Mouse (Mus musculus) neural tube, embryonic 11.5 days (tissue): ENCODE measurements around the gene Gpr153. TPM values are rescaled to one million over a fixed set of nuclear protein-coding genes. Genes with fewer than 3 reads are reported as not detected.

Source experiments
- ATAC-seq: fragments of 200-750 bp; cut with Nextera tagmentation; 2 replicates; pipeline ENCODE4 v1.8.0; 2017; ENCODE audit warnings: moderate number of reproducible peaks, mild to moderate bottlenecking, moderate TSS enrichment, moderate library complexity; ENCODE audit not compliant: insufficient read depth, low FRiP score, low TSS enrichment
- DNase-seq: peaks from one replicate; pipeline ENCODE4 v3.0.0-alpha.2; 2015; ENCODE audit warnings: low spot score
- H3K27ac ChIP-seq: fragments of 300-500 bp; sonication (generic); 2 replicates; pipeline ENCODE4 v1.5.1; 2014; ENCODE audit warnings: low read depth, mild to moderate bottlenecking, low read length
- H3K27me3 ChIP-seq: fragments of 300-500 bp; sonication (generic); 2 replicates; pipeline ENCODE4 v1.6.1; 2014; ENCODE audit warnings: mild to moderate bottlenecking, low read length, mixed read lengths; ENCODE audit not compliant: control insufficient read depth, insufficient read depth
- H3K36me3 ChIP-seq: fragments of 300-500 bp; sonication (generic); 2 replicates; pipeline ENCODE4 v1.6.1; 2014; ENCODE audit warnings: mild to moderate bottlenecking, low read length, moderate library complexity, mixed read lengths; ENCODE audit not compliant: control insufficient read depth, insufficient read depth
- H3K4me1 ChIP-seq: fragments of 300-500 bp; sonication (generic); 2 replicates; pipeline ENCODE4 v1.6.1; 2014; ENCODE audit warnings: low read length, mixed read lengths; ENCODE audit not compliant: control insufficient read depth, insufficient read depth
- H3K4me2 ChIP-seq: fragments of 300-500 bp; sonication (generic); 2 replicates; pipeline ENCODE4 v1.6.1; 2014; ENCODE audit warnings: low read depth, mild to moderate bottlenecking, moderate library complexity
- H3K4me3 ChIP-seq: fragments of 300-500 bp; sonication (generic); 2 replicates; pipeline ENCODE4 v1.5.1; 2014; ENCODE audit warnings: low read depth, low read length
- H3K9ac ChIP-seq: fragments of 300-500 bp; sonication (generic); 2 replicates; pipeline ENCODE4 v1.6.1; 2014; ENCODE audit warnings: mild to moderate bottlenecking, low read length
- H3K9me3 ChIP-seq: fragments of 300-500 bp; sonication (generic); 2 replicates; pipeline ENCODE4 v1.6.1; 2016; ENCODE audit warnings: low read length; ENCODE audit not compliant: control insufficient read depth
- WGBS: fragments of 180-500 bp; shearing (Covaris S2); extraction: QIAGEN DNeasy Blood & Tissue Kit; methylation state at CpG from one replicate; pipeline ENCODE4 v1.1.7; 2014; 5-methylcytosine and 5-hydroxymethylcytosine counted together
- polyA plus RNA-seq: library from polyadenylated mRNA; unstranded; fragments of >200 nt; fragmentation: Nextera tagmentation; extraction: Ambion mirVana; gene quantifications from 2 replicates; pipeline ENCODE4 v1.2.1, GENCODE M21; 2014

Gpr153 gene
- polyA plus RNA-seq, 1 experiment from 2014 or later: 8.3 TPM

DNA sequence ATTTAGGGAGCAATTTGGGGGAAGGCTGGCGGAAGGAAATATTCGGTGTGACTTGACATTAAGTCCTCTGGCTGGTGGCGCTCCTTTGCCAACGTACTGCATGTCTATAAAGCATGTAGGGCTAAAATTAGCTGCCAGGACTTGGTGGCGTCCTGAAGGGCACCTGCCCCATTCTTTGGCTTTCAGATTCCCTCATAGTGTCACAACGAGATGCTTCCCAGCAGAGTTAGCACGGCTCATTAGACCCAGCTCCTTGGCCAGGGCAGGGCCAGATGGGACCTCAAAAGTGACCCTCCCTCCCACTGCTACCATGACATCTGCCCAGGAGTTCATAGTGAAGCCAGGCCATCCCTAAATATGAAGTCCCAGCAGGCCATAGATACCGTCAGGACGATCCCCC lies 3.4 kb upstream of the Gpr153 start:
- H3K9ac ChIP-seq: no peak overlapping the region
- H3K4me2 ChIP-seq: no peak overlapping the region
- WGBS: 68% methylated on average over 9 of the region's 9 CpGs
- H3K9me3 ChIP-seq: no peaks in the 10 kb centered on the region
- no peak overlapping the region for H3K4me3 ChIP-seq
- no peaks in the 10 kb centered on the region for H3K36me3 ChIP-seq
- ATAC-seq (no peak), DNase-seq (no peak)
- H3K27ac ChIP-seq: no peak overlapping the region
- peaks cover 32% of the 10 kb centered on the region for H3K4me1 ChIP-seq
- H3K27me3 ChIP-seq: peaks cover 18% of the 10 kb centered on the region

DNA sequence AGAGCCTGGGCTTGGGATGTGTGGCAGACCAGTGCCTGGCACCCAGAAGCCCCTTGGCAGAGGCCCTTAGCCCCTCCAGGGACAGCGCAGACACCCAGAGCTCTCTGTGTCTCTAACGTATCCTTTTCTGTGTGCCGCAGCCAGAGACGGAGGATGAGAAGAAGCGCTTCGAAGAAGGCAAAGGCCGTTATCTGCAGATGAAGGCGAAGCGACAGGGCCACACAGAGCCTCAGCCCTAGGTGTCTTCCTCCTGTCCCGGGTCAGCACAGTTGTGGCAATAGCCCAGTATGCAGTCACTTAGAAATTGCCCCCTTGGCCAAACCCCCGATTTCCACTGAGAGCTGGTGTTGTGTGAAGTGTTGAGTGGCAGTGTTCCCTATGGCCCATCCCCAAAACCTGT lies 2.7 kb upstream of the Gpr153 start:
- DNase-seq (no peak), ATAC-seq (no peak)
- H3K27ac ChIP-seq: no peak overlapping the region
- no peak overlapping the region for H3K4me3 ChIP-seq
- H3K9me3 ChIP-seq: no peaks in the 10 kb centered on the region
- H3K9ac ChIP-seq: no peak overlapping the region
- H3K36me3 ChIP-seq: no peaks in the 10 kb centered on the region
- 89% methylated on average over 11 of the region's 11 CpGs for WGBS
- H3K4me1 ChIP-seq: peaks cover 32% of the 10 kb centered on the region
- H3K4me2 ChIP-seq: no peak overlapping the region
- peaks cover 18% of the 10 kb centered on the region for H3K27me3 ChIP-seq

DNA sequence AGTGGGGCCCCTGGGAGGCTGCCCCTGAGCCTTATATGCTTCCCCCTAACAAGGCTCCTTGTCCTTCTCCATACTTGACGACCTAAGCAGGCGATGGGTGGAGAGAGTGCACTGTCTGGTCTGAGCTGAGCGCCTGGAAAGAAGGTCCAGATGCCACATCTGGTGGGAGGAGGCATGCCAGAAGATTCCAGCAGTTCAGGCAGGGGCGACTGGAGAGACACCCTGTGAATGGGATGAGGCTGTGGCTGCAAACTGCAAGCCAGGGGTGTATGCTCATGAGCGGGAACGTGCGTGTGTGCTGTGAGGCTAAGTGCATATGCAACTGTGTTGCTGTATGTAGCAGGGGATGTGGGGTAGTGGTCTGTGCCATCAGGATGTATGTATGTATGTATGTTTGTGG lies 2.0 kb upstream of the Gpr153 start:
- Histone ChIP-seq H3K36me3 (no peaks in the 10 kb centered on the region), H3K4me3 (no peak overlapping the region), H3K27me3 (peaks cover 18% of the 10 kb centered on the region), H3K27ac (no peak overlapping the region), H3K9me3 (no peaks in the 10 kb centered on the region), H3K9ac (no peak overlapping the region), H3K4me2 (no peak overlapping the region), H3K4me1 (peaks cover 32% of the 10 kb centered on the region)
- ATAC-seq (no peak), DNase-seq (no peak)
- WGBS: 68% methylated on average over 7 of the region's 7 CpGs

DNA sequence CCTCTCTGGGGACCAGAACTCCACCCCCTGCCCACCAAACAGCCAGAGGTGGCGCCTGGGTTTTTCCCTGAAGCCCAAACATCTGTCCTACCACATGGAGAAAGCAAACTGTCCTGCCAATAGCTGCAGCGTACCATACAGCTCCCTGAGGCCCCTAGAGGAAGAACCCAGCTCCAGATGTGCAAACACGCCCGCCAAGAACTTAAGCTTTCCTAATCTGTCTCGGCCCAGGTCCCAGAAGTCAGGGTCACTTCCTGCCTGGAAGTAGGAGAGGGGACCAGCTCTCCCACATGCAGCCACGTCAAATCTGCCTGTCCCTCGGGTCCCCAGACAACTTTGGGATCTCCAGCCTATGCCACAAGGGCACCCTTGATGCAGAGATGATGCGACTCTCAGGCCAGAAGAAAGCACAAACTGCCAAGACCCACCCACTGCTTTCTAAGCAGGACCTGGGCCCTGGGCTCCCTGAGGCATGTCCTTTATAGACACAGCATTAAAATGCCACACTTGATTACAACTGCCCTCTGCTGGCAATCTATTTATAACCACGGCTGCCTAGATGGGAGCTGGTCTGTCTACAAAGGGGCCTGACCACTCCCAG lies 1.5 kb upstream of the Gpr153 start:
- Histone ChIP-seq H3K27ac (no peak overlapping the region), H3K36me3 (no peaks in the 10 kb centered on the region), H3K9ac (no peak overlapping the region), H3K4me3 (no peak overlapping the region), H3K4me1 (peaks cover 32% of the 10 kb centered on the region), H3K27me3 (peaks cover 18% of the 10 kb centered on the region), H3K9me3 (no peaks in the 10 kb centered on the region), H3K4me2 (no peak overlapping the region)
- WGBS: 37% methylated on average over 9 of the region's 9 CpGs
- ATAC-seq: no peak
- peak; percentile 48 for DNase-seq

DNA sequence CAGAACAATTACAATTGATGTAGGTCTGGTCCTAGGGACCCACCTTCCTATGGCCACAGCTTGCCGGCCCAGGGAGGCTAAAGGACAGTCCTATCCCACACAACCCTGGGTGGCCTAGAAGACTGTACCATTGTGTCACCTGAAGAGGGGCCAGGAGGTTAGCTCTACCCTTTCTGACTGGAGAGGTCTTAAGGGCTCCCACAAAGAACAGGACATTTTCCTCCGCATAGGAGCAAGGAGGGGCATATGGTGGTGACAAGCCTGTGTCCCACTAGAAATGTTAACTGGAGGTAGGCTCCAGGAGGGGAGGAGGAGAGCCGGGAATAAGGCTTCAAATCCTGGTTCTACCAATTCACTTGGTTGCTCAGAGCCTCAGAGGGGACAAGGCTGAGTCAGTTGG lies 841 bp upstream of the Gpr153 start:
- Histone ChIP-seq H3K27ac (no peak overlapping the region; the same call in 1 of the 2 replicates), H3K4me2 (peak overlapping the region; percentile 75), H3K27me3 (peaks cover 18% of the 10 kb centered on the region), H3K9me3 (no peaks in the 10 kb centered on the region), H3K4me3 (no peak overlapping the region; the same call in none of the 2 replicates), H3K9ac (no peak overlapping the region), H3K4me1 (peaks cover 29% of the 10 kb centered on the region), H3K36me3 (no peaks in the 10 kb centered on the region)
- ATAC-seq: no peak
- 31% methylated on average over 3 of the region's 3 CpGs for WGBS
- DNase-seq: peak; percentile 35

DNA sequence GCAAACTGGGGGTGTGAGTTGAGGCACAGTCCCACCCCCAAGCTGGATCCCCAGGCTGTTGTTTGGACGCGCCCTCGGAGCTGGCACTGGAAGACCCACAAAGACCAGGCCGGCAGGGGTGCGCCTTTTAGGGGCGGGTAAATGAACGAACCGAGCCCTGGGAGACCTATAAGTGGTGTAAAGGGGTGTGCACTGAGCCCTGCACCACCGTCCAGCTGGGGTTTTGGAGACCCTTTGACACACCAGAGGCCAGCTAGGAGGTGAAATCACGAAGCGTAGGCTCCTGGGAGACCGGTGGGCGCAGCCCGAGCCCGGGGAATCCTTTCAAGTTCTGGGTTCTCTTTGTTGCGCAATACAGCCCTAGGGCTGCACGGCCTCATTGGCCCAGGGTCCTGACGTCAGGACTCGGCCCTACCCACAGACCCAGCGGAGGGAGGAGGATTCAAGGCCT lies 674 bp downstream of the Gpr153 start:
- H3K9ac ChIP-seq: peak overlapping the region; percentile 59
- H3K27me3 ChIP-seq: peaks cover 24% of the 10 kb centered on the region
- H3K36me3 ChIP-seq: no peaks in the 10 kb centered on the region
- no peaks in the 10 kb centered on the region for H3K9me3 ChIP-seq
- H3K4me1 ChIP-seq: peaks cover 29% of the 10 kb centered on the region
- peak overlapping the region; percentile 54 for H3K4me3 ChIP-seq
- no peak for ATAC-seq
- no peak for DNase-seq
- peak overlapping the region; percentile 67; the same call in 1 of the 2 replicates for H3K27ac ChIP-seq
- H3K4me2 ChIP-seq: peak overlapping the region; percentile 75
- 2% methylated on average over 20 of the region's 20 CpGs for WGBS

DNA sequence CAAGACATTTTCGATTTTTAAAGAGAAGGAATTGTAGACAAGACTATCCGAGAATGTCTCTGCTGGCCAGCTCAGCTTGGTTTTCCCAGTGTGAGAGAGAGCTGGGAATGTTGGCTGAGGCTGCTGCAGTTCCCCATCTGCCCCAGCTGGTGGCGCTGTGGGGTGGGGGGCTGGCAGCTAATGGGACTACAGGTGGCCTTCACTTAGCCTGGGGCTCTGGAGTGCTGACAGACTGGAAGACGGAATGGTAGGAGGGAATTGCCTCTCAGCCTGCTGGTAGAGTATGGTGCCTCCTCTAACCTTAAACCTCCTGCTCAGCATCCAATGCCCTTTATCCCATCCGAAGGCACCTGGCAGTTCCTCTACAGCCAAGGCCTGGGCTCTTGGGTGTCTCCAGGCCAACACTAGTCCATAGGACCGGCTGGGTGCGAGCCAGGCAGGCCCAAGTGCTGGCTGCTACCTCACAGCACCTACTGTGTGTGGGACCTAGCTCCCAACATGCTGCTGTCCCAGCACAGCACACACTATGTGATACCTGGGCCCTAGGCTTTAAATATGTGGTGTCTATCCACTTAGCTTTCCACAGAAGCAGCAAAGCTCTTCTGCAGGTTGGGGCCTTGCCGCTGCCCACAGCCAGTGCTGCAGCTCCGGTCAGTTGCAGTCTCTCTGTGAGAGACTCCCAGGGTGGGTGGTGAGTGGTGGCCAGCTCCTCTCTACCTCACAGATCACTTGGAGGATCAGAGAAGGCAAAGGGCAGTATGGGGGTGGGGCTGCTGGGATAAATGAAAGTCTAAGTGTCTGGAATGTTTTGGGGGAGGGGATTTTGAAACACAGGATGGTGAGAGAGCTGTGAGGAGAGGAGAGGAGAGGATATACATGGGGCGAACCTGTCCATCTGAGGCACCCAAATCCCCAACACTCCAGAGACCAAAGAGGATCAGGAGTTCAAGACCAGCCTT lies 2.6 kb downstream of the Gpr153 start:
- H3K4me3 ChIP-seq: no peak overlapping the region
- H3K36me3 ChIP-seq: no peaks in the 10 kb centered on the region
- H3K9me3 ChIP-seq: no peaks in the 10 kb centered on the region
- ATAC-seq: no peak
- no peak overlapping the region for H3K9ac ChIP-seq
- peaks cover 42% of the 10 kb centered on the region for H3K27me3 ChIP-seq
- H3K4me2 ChIP-seq: no peak overlapping the region
- 56% methylated on average over 10 of the region's 10 CpGs for WGBS
- H3K27ac ChIP-seq: no peak overlapping the region
- DNase-seq: peak; percentile 51
- H3K4me1 ChIP-seq: peaks cover 28% of the 10 kb centered on the region

DNA sequence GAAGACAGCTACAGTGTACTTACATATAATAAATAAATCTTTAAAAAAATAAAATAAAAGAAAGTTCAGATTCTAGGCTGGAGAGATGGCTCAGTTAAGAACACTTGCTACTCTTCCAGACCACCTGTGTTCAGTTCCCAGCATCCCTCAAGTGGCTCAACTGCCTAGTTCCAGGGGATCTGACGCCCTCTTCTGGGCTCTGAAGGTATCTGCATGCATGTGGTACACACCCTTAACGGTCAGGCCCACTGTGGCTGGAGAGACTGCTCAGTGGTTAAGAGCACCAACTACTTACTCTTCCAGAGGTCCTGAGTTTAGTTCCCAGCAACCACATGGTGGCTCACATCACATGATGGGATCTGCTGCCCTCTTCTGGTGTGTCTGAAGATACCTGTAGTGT lies 3.9 kb downstream of the Gpr153 start:
- DNase-seq (no peak), ATAC-seq (no peak)
- no peaks in the 10 kb centered on the region for H3K36me3 ChIP-seq
- H3K4me3 ChIP-seq: no peak overlapping the region
- 64% methylated on average over 2 of the region's 2 CpGs for WGBS
- H3K27me3 ChIP-seq: peaks cover 55% of the 10 kb centered on the region
- H3K4me2 ChIP-seq: no peak overlapping the region
- H3K9me3 ChIP-seq: no peaks in the 10 kb centered on the region
- H3K9ac ChIP-seq: no peak overlapping the region
- no peak overlapping the region for H3K27ac ChIP-seq
- peaks cover 18% of the 10 kb centered on the region for H3K4me1 ChIP-seq
